Mouse (Mus musculus): ENCODE measurements around the gene Fbxl15.

- TF ChIP-seq CTCF (IDR thresholded peaks at IDR 0.05; ENCODE audit: low read depth) (no peak), EP300 (IDR thresholded peaks at IDR 0.05; ENCODE audit: low read depth) (no peak)
Measured at GRCm38 (mm10) chr19:46315752-46316610, 12.0 kb upstream of the Fbxl15 start.

Measured in heart, postnatal 0 days (tissue).